Mouse (Mus musculus) kidney, adult 8-10 months (tissue): ENCODE data around the gene Ccdc187.

Experiments used
- DNase-seq, 2 experiments: peaks; one replicate each; pipeline ENCODE4 v3.0.0; 2022

Gene Ccdc187

GRCm38 (mm10) chr2:26294457-26294856, at the start of gene Ccdc187:
Gene Ccdc187 (minus strand): TSS chr2:26294557.
- no peak for DNase-seq

GRCm38 (mm10) chr2:26342609-26343490, 48.5 kb upstream of the Ccdc187 start:
- DNase-seq: peak; percentile 48 to 58

- peak in 1 of 2 experiments; percentile 48 for DNase-seq
Measured at GRCm38 (mm10) chr2:26342044-26342443, 47.7 kb upstream of the Ccdc187 start.

GRCm38 (mm10) chr2:26341510-26341981, 47.2 kb upstream of the Ccdc187 start:
- DNase-seq: no peak

- no peak for DNase-seq
Measured at GRCm38 (mm10) chr2:26339204-26339551, 44.8 kb upstream of the Ccdc187 start.

GRCm38 (mm10) chr2:26338302-26339203, 44.2 kb upstream of the Ccdc187 start:
- no peak for DNase-seq

- DNase-seq: no peak
Measured at GRCm38 (mm10) chr2:26330702-26331101, 36.3 kb upstream of the Ccdc187 start.

GRCm38 (mm10) chr2:26330056-26330468, 35.7 kb upstream of the Ccdc187 start:
- no peak for DNase-seq

GRCm38 (mm10) chr2:26329402-26329801, 35.0 kb upstream of the Ccdc187 start:
- DNase-seq: no peak

GRCm38 (mm10) chr2:26327852-26328251, 33.5 kb upstream of the Ccdc187 start:
- no peak for DNase-seq

GRCm38 (mm10) chr2:26325386-26326181, 31.2 kb upstream of the Ccdc187 start:
- DNase-seq: peak in 1 of 2 experiments; percentile 60

GRCm38 (mm10) chr2:26324917-26325316, 30.6 kb upstream of the Ccdc187 start:
- DNase-seq: peak in 1 of 2 experiments; percentile 58

- no peak for DNase-seq
Measured at GRCm38 (mm10) chr2:26323589-26324325, 29.4 kb upstream of the Ccdc187 start.

- DNase-seq: no peak
Measured at GRCm38 (mm10) chr2:26320245-26321185, 26.2 kb upstream of the Ccdc187 start.

GRCm38 (mm10) chr2:26319519-26320244, 25.3 kb upstream of the Ccdc187 start:
- DNase-seq: no peak

GRCm38 (mm10) chr2:26319109-26319508, 24.8 kb upstream of the Ccdc187 start:
- no peak for DNase-seq

GRCm38 (mm10) chr2:26317991-26318672, 23.8 kb upstream of the Ccdc187 start:
- DNase-seq: no peak

- no peak for DNase-seq
Measured at GRCm38 (mm10) chr2:26317371-26317770, 23.0 kb upstream of the Ccdc187 start.

GRCm38 (mm10) chr2:26316576-26317246, 22.4 kb upstream of the Ccdc187 start:
- no peak for DNase-seq
